Mouse (Mus musculus) left cerebral cortex, adult 11 months (tissue): ENCODE results near the gene Ell.
"Not testable (repeated sequence)": the region's sequence is repeated elsewhere in the genome, so short reads cannot be mapped to it uniquely, and the experiment has no call there.

ENCODE experiments used
- DNase-seq: peaks from one replicate; pipeline ENCODE4 v3.0.0; 2022; ENCODE audit warnings: low spot score

The Ell gene

DNA sequence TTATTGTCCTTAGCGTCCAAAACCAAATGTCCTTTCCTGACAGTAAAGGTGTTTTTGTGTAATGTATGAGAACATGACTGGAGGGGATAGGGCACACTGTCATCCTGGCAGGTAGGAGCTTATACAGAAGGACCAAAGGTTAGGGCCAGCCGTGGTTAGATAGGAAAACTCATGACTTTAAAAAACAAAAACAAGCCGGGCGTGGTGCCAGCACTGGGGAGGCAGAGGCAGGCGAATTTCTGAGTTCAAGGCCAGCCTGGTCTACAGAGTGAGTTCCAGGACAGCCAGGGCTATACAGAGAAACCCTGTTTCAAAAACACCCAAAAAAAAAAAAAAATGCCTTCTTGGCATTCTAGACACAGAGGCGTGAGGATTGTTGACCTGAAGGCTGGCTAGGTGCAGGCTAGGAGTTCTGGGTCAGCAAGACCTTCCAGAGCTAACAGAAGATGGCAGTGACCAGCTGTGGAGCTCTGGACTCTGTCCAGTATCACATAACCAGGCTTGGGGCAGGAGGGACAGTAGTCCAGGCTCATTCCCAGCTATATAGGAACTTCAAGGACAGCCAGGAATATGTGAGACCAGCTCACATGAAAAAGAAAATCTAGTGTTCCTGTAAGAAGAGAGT, 24.6 kb downstream of the Ell start:
- no peak for DNase-seq

GRCm38 (mm10) chr8:70564696-70565235, 25.5 kb downstream of the Ell start:
- no peak for DNase-seq

GRCm38 (mm10) chr8:70565561-70565960, 26.3 kb downstream of the Ell start:
- no peak for DNase-seq

- no peak for DNase-seq
These were observed 31.1 kb downstream of the Ell start for GRCm38 (mm10) chr8:70570360-70570759.

- DNase-seq = no peak
These were observed 31.7 kb downstream of the Ell start for GRCm38 (mm10) chr8:70570990-70571389.

- no peak for DNase-seq
These were observed 35.0 kb downstream of the Ell start for GRCm38 (mm10) chr8:70574302-70574701.

GRCm38 (mm10) chr8:70574915-70575314, 35.7 kb downstream of the Ell start:
- DNase-seq = no peak

DNA sequence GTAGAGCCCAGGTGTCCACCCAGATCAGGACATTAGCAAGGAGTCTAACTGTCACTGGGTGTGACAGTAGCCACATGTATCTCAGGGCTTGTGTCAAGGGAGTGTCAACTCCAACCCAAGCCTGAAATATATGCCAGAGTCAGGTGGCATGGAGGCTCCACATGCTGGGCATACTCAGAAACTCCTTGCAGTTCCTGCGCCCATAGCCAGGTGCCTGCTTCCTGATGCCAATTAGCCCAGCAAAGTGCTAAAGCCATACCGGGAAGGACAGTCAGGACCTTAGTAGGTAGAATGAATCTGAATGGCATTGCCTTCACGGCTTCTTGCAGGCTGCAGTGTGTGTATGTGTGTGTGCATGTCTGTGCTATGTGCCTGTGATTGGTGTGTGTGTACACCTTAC, 38.0 kb downstream of the Ell start:
- DNase-seq = no peak

DNA sequence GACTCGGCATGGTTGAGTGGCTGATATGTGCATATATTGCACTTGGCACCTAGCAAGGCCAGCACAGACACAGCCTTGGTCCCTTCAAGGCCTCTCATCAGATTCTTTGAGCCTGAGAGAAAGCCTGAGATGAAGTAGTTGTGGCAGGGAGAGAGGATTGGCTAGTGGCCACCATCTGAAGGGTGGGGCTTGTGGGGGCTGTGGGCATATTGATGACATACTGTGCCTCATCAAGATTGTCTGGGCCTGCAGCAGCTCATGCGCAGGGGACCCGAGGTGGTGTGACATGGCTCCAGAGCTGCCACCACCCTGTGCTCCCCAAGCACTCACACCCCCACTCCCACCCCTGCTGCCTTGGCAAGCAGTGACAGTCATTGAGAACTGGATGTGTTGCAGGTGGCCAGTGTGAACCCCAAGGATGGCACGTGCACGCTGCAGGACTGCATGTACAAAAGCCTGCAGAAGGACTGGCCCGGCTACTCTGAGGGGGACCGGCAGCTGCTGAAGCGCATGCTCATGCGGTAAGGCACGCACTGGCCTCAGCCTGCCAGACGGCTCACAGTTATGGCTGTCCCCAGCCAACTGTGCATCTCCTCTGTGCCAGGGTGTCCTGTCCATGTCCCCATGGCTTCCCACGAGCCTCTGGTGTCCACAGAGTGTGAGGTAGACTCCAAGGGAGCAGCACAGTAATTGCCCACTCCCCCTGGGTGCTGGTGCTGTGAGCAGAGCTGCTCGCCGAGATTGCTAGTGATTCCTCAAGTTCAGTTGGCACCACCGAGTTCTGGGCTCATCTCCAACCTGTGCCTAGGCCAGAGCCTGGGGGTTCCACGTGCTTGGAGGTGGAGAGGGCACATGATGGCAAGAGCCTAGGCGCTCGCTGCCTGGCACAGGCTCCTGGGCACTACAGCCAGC, 44.5 kb downstream of the Ell start:
- no peak for DNase-seq

GRCm38 (mm10) chr8:70584606-70585257, 45.5 kb downstream of the Ell start:
- DNase-seq = no peak

GRCm38 (mm10) chr8:70585258-70585652, 46.0 kb downstream of the Ell start:
- DNase-seq = no peak

DNA sequence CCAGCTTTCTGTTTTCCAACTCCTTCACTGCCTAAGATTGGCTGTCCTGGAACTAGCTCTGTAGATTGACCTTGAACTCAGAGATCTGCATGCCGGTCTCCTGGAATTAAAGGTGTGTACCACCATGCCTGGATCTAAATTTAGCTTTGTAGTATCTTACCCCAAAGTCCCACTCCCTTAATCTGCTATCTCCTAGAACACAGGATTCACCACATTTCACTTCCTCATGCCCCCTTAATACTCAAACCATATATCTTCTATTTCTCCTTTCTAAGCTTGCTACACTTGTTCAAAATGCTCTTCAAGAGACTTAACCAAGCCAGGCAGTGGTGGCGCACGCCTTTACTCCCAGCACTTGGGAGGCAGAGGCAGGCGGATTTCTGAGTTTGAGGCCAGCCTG, 48.7 kb downstream of the Ell start:
- DNase-seq = not testable (repeated sequence)

DNA sequence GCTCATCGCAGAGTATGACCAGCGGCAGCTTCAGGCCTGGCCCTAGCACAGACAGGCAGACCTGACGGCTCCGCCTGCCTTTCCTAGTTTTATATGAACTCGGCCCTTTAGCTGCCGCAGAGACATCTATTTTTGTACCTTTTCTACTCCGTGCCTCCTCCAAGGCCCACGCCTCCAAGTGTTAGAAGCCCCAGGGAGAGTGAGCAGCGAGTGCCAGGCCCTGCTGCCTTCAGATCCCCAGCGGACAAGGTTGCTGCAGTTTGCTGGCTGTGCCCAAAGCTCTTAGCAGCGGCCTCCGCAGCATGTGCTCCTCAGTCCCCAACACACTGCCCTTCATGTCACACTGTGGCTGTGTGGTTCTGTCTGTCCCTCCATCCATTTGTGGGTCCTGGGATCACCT, 52.3 kb downstream of the Ell start:
- DNase-seq = no peak

GRCm38 (mm10) chr8:70593173-70593572, 53.9 kb downstream of the Ell start:
- no peak for DNase-seq

DNA sequence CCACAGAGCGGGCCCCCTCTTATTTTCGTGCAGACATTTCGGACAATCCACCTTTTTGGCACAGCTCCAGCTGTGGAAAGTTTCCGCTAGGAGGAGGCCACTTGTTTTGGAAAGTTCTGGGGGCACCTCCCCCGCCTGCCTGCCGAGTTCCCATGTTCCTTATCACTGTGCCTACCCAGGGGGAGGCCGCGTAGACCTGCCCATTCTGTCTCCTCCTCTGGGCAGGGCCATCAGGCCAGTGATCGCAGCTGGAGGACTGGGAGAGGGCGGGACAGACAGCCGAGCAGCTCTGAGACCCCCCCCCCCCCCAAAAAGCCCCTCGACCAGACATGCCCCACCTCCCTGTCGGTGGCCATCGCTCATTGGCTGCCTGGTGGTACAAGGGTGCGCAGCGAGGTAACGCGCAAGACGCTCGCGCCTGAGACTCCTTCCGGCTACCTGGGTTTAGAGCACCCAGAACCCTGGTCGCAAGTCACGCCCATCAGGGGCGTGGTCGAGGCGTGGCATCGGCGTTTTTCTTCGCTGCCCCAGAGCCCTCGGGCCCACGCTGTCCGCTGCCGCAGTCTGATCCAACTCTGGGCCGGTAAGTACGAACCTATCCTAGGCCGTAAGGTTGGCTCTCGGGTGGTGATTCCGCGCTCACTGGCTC, 54.8 kb downstream of the Ell start, which contains the start of gene Isyna1:
Isyna1 (plus strand) TSS at position 413 of the 649 bp plus-strand sequence.
- DNase-seq = no peak

GRCm38 (mm10) chr8:70594621-70595564, 55.6 kb downstream of the Ell start:
- no peak for DNase-seq

GRCm38 (mm10) chr8:70595811-70596210, 56.6 kb downstream of the Ell start:
- no peak for DNase-seq

- DNase-seq = no peak
These were observed 57.0 kb downstream of the Ell start for GRCm38 (mm10) chr8:70596216-70596615.

DNA sequence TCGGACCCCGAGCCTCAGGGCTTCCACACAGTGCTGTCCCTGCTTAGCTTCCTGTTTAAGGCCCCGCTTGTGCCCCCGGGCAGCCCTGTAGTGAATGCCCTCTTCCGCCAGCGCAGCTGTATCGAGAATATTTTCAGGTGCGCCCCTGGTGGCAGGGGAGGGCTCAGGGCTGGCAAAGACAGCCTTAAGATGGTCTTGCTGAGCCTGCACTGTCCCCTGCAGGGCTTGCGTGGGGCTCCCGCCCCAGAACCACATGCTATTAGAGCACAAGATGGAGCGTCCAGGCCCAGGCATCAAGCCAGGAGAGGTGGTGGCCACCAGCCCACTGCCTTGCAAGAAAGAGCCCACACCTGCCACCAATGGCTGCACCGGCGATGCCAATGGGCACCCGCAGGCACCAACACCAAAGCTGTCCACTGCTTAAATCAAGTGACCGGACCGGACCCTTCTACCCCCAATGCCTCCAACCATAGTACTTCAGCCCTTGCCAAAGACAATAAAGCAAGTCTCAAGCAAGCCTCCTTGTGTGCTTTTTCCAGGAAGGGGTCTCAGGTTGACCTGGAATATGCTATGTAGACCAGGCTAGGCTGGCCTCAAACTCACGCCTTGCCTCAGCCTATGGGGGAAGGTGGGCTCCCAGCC, 57.6 kb downstream of the Ell start:
- no peak for DNase-seq
